Mouse (Mus musculus) ES-E14 (cell line): Measurements from ENCODE around the gene Olfr764-ps1.
"Not testable (repeated sequence)": the region's sequence is repeated elsewhere in the genome, so short reads cannot be mapped to it uniquely, and the experiment has no call there.

ENCODE experiments used
- CHD2 ChIP-seq: IDR thresholded peaks from 2 replicates; pipeline ENCODE4 v1.6.1; 2014; ENCODE audit warnings: mild to moderate bottlenecking, low read depth, low read length, inconsistent platforms
- HCFC1 ChIP-seq: IDR thresholded peaks from 2 replicates; pipeline ENCODE4 v1.6.1; 2012; ENCODE audit warnings: low read length, inconsistent platforms, borderline replicate concordance; ENCODE audit not compliant: insufficient read depth
- MAFK ChIP-seq: IDR thresholded peaks from 2 replicates; pipeline ENCODE4 v1.6.1; 2014; ENCODE audit warnings: mild to moderate bottlenecking, low read depth, low read length, inconsistent platforms; ENCODE audit not compliant: insufficient read depth
- ZC3H11A ChIP-seq: IDR thresholded peaks from 2 replicates; pipeline ENCODE4 v1.6.1; 2012; ENCODE audit warnings: low read depth, mild to moderate bottlenecking, inconsistent platforms, low read length, borderline replicate concordance
- ZNF384 ChIP-seq: IDR thresholded peaks from 2 replicates; pipeline ENCODE4 v1.6.1; 2012; ENCODE audit warnings: low read depth, low read length, inconsistent platforms

- not testable (repeated sequence) for TF ChIP-seq ZC3H11A, MAFK, ZNF384, HCFC1, CHD2
Observed at GRCm38 (mm10) chr10:128989131-128989530, 50.6 kb downstream of the Olfr764-ps1 start, which contains the start of gene Olfr9.
